Mouse (Mus musculus): Measurements from ENCODE around the gene Zfpl1.

DNA sequence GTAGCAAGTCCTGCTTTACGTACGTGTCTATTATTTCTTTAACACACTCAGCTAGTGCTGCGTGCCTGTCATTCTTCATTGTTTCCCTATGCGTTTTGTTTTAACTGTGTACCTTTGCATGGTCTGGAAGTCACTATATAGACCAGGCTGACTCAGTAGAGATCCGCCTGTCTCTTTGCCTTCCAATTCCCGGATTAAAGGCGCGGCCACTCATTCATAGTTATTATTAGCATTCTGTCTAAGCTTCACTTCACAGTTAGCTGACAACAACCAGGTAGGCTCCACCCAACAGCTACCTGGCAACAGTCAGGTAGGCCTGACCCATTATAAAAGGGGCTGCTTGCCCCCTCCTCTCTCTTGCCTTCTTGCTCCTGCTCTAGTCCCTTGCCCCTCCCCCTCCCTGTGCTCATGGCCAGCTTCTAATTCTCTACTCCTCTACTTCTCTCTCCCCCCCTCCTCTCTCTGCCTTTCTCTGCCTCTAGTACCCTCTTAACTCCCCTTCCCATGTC lies 34.0 kb upstream of the Zfpl1 start:
- no peak for TF ChIP-seq EP300 (IDR thresholded peaks at IDR 0.05; ENCODE audit: insufficient read depth, low read depth, low read length)
- no peak; the same call in 1 of the 2 replicates for TF ChIP-seq POLR2A (IDR thresholded peaks at IDR 0.05; ENCODE audit: insufficient read depth, low read depth, low read length)
- TF ChIP-seq CTCF (IDR thresholded peaks at IDR 0.05), result no peak

Data from heart, adult 2 months (tissue).